Mouse (Mus musculus): ENCODE results near the gene Mmrn2. TPM values are rescaled to one million over a fixed set of nuclear protein-coding genes. Genes with fewer than 3 reads are reported as not detected.

Gene Mmrn2
- total and polyA plus RNA-seq, 3 experiments: 0.03 to 0.08 TPM; not detected in 1

- H3K36me3 ChIP-seq (ENCODE audit: control insufficient read depth in 1 of 2, insufficient read depth in 2 of 2, low read length in 2 of 2): no peaks in the 10 kb centered on the region
- TF ChIP-seq ZKSCAN1 (IDR thresholded peaks at IDR 0.05; ENCODE audit: low read depth, low read length): no peak
- no peak for TF ChIP-seq EP300 (IDR thresholded peaks at IDR 0.05; ENCODE audit: low read depth in 1 of 2, low read length in 2 of 2)
- no peak for TF ChIP-seq KAT2A (conservative IDR thresholded peaks at IDR 0.05; ENCODE audit: low read depth, low read length)
- no peak for TF ChIP-seq ZMIZ1 (IDR thresholded peaks at IDR 0.05; ENCODE audit: low read depth, low read length)
- no peak for TF ChIP-seq USF2 (IDR thresholded peaks at IDR 0.05; ENCODE audit: borderline replicate concordance in 1 of 2, insufficient read depth in 1 of 2, low read depth in 1 of 2, low read length in 2 of 2)
- TF ChIP-seq BHLHE40 (IDR thresholded peaks at IDR 0.05; ENCODE audit: borderline replicate concordance, low read depth, low read length): no peak
- TF ChIP-seq POLR2A (IDR thresholded peaks at IDR 0.05; ENCODE audit: control insufficient read depth in 1 of 2, insufficient read depth in 1 of 2, low read depth in 1 of 2, low read length in 2 of 2, poor library complexity in 1 of 2): no peak
- no peak for TF ChIP-seq NRF1 (IDR thresholded peaks at IDR 0.05; ENCODE audit: insufficient read depth, low read depth, low read length, poor library complexity, severe bottlenecking)
- TF ChIP-seq SIN3A (IDR thresholded peaks at IDR 0.05; ENCODE audit: low read length): no peak
- TF ChIP-seq TAL1 (IDR thresholded peaks at IDR 0.05; ENCODE audit: low read length): no peak
- TF ChIP-seq ELF1 (IDR thresholded peaks at IDR 0.05; ENCODE audit: low read depth, low read length): no peak
- DNase-seq (ENCODE audit: low read depth, low spot score): no peak
Observed at GRCm38 (mm10) chr14:34402871-34403270, 27.6 kb downstream of the Mmrn2 start.

GRCm38 (mm10) chr14:34403424-34403823 lies 28.2 kb downstream of the Mmrn2 start:
- Histone ChIP-seq H3K27ac (ENCODE audit: control insufficient read depth, low read depth, low read length) (no peak overlapping the region), H3K79me2 (ENCODE audit: control insufficient read depth, insufficient read depth, low read length, poor library complexity) (no peaks in the 10 kb centered on the region), H3K4me1 (ENCODE audit: control insufficient read depth in 1 of 2, insufficient read depth in 2 of 2, low read length in 2 of 2) (no peaks in the 10 kb centered on the region), H3K36me3 (ENCODE audit: control insufficient read depth in 1 of 2, insufficient read depth in 2 of 2, low read length in 2 of 2) (no peaks in the 10 kb centered on the region), H3K9ac (ENCODE audit: control insufficient read depth, low read depth, low read length, poor library complexity, severe bottlenecking) (no peak overlapping the region), H3K27me3 (ENCODE audit: control insufficient read depth in 1 of 2, insufficient read depth in 2 of 2, low read length in 2 of 2) (no peaks in the 10 kb centered on the region), H3K9me3 (replicated peaks; ENCODE audit: insufficient read depth, low read length) (no peaks in the 10 kb centered on the region), H3K4me3 (ENCODE audit: control insufficient read depth in 1 of 2, insufficient read depth in 1 of 2, low read depth in 2 of 2, low read length in 2 of 2) (no peak overlapping the region)
- no peak for DNase-seq (ENCODE audit: low read depth, low spot score)
- TF ChIP-seq POLR2A (IDR thresholded peaks at IDR 0.05; ENCODE audit: control insufficient read depth in 1 of 2, insufficient read depth in 1 of 2, low read depth in 1 of 2, low read length in 2 of 2, poor library complexity in 1 of 2): no peak
- no peak for TF ChIP-seq USF2 (IDR thresholded peaks at IDR 0.05; ENCODE audit: borderline replicate concordance in 1 of 2, insufficient read depth in 1 of 2, low read depth in 1 of 2, low read length in 2 of 2)
- no peak for TF ChIP-seq KAT2A (conservative IDR thresholded peaks at IDR 0.05; ENCODE audit: low read depth, low read length)
- no peak for TF ChIP-seq SMC3 (IDR thresholded peaks at IDR 0.05; ENCODE audit: low read depth, low read length)
- no peak for TF ChIP-seq HCFC1 (IDR thresholded peaks at IDR 0.05; ENCODE audit: low read depth, low read length)
- TF ChIP-seq GABPA (IDR thresholded peaks at IDR 0.05; ENCODE audit: low read depth, low read length): no peak
- TF ChIP-seq MAZ (IDR thresholded peaks at IDR 0.05; ENCODE audit: low read depth, low read length): no peak
- TF ChIP-seq POLR2AphosphoS5 (IDR thresholded peaks at IDR 0.05; ENCODE audit: borderline replicate concordance, low read depth, low read length): no peak
- TF ChIP-seq ZKSCAN1 (IDR thresholded peaks at IDR 0.05; ENCODE audit: low read depth, low read length): no peak
- no peak for TF ChIP-seq JUND (IDR thresholded peaks at IDR 0.05; ENCODE audit: low read depth, low read length)
- no peak for TF ChIP-seq ELF1 (IDR thresholded peaks at IDR 0.05; ENCODE audit: low read depth, low read length)
- TF ChIP-seq TCF12 (IDR thresholded peaks at IDR 0.05; ENCODE audit: low read depth, low read length): no peak

More at GRCm38 (mm10) chr14:34402871-34403270, 27.6 kb downstream of the Mmrn2 start:
- no peaks in the 10 kb centered on the region for H3K9me3 ChIP-seq (replicated peaks; ENCODE audit: insufficient read depth, low read length)
- no peaks in the 10 kb centered on the region for H3K4me1 ChIP-seq (ENCODE audit: control insufficient read depth in 1 of 2, insufficient read depth in 2 of 2, low read length in 2 of 2)
- H3K79me2 ChIP-seq (ENCODE audit: control insufficient read depth, insufficient read depth, low read length, poor library complexity): no peaks in the 10 kb centered on the region
- H3K27ac ChIP-seq (ENCODE audit: control insufficient read depth, low read depth, low read length): no peak overlapping the region
- H3K9ac ChIP-seq (ENCODE audit: control insufficient read depth, low read depth, low read length, poor library complexity, severe bottlenecking): no peak overlapping the region
- H3K4me3 ChIP-seq (ENCODE audit: control insufficient read depth in 1 of 2, insufficient read depth in 1 of 2, low read depth in 2 of 2, low read length in 2 of 2): no peak overlapping the region
- no peaks in the 10 kb centered on the region for H3K27me3 ChIP-seq (ENCODE audit: control insufficient read depth in 1 of 2, insufficient read depth in 2 of 2, low read length in 2 of 2)
